Mouse (Mus musculus) bone marrow, adult 2 months (tissue): Measurements from ENCODE around the gene Nup93.

Experiments used
- CTCF ChIP-seq: fragments of 200-500 bp; IDR thresholded peaks from 2 replicates; pipeline ENCODE4 v1.5.1; 2011; ENCODE audit warnings: low read length, control low read depth; ENCODE audit not compliant: control insufficient read depth, insufficient read depth
- POLR2A ChIP-seq: fragments of 200-500 bp; IDR thresholded peaks from 2 replicates; pipeline ENCODE4 v1.6.1; 2011; ENCODE audit warnings: low read depth, mild to moderate bottlenecking, control low read depth, low read length, borderline replicate concordance; ENCODE audit not compliant: control insufficient read depth

DNA sequence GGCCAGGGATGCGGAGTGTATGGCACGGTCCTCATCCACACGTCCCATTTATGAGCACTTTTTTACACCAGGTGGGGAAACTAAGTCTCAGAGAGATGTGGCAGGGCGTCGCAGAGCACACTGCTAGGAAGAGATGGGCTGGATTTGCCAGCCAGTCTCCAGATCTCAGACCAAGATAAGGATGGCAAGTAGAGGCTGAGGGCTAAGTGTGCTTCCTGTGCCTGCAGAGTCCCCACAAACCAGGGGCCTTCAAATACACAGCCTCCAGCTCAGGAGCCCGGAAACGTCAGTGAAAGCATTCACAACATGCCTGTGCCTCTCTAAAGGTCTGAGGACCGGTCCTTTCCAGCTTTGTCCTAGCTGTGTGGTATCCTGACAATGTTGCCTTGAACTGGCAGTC lies 123.2 kb downstream of the Nup93 start:
- TF ChIP-seq CTCF (no peak), POLR2A (no peak)
